Mouse (Mus musculus) ES-E14 (cell line): ENCODE results near the gene Prss36. TPM values are rescaled to one million over a fixed set of nuclear protein-coding genes. Genes with fewer than 3 reads are reported as not detected.
A peak's percentile ranks its signal among the peaks of the same experiment; 100 is the strongest.

Source experiments
- DNase-seq: peaks from one replicate; pipeline ENCODE4 v3.0.0-alpha.2; 2013; ENCODE audit warnings: low read depth, low spot score
- H3K27ac ChIP-seq: 2 replicates; pipeline ENCODE4 v1.5.1; 2012; ENCODE audit warnings: low read depth, mild to moderate bottlenecking, low read length, moderate library complexity, mixed read lengths; ENCODE audit not compliant: poor library complexity, insufficient read depth, severe bottlenecking
- H3K36me3 ChIP-seq: 2 replicates; pipeline ENCODE4 v1.6.1; 2012; ENCODE audit warnings: mild to moderate bottlenecking, low read length, moderate library complexity, mixed read lengths; ENCODE audit not compliant: control insufficient read depth, poor library complexity, insufficient read depth, severe bottlenecking
- H3K4me1 ChIP-seq, 2 experiments: fragments of 150-350 bp in 1 of 2; sonication (generic) in 1 of 2; 2 replicates each; pipeline ENCODE4 v1.6.1; 2012; ENCODE audit warnings: low read length in 2 of 2, mild to moderate bottlenecking in 1 of 2, mixed read lengths in 1 of 2; ENCODE audit not compliant: control insufficient read depth in 2 of 2, insufficient read depth in 2 of 2, poor library complexity in 1 of 2
- H3K4me3 ChIP-seq, 2 experiments: fragments of 150-350 bp in 1 of 2; sonication (generic) in 1 of 2; 2 replicates each; pipeline ENCODE4 v1.5.1; 2012; ENCODE audit warnings: low read length in 2 of 2, low read depth in 1 of 2, mild to moderate bottlenecking in 1 of 2, mixed read lengths in 1 of 2; ENCODE audit not compliant: insufficient read depth in 1 of 2, poor library complexity in 1 of 2, severe bottlenecking in 1 of 2
- H3K9ac ChIP-seq: 2 replicates; pipeline ENCODE4 v1.6.1; 2012; ENCODE audit warnings: low read depth, mild to moderate bottlenecking, low read length, mixed read lengths; ENCODE audit not compliant: poor library complexity, insufficient read depth, severe bottlenecking
- H3K9me3 ChIP-seq: fragments of 150-350 bp; sonication (generic); 2 replicates; pipeline ENCODE4 v1.6.1; 2012; ENCODE audit warnings: low read depth, mild to moderate bottlenecking, low read length; ENCODE audit not compliant: control insufficient read depth, insufficient read depth
- CHD2 ChIP-seq: IDR thresholded peaks from 2 replicates; pipeline ENCODE4 v1.6.1; 2014; ENCODE audit warnings: mild to moderate bottlenecking, low read depth, low read length, inconsistent platforms
- HCFC1 ChIP-seq: IDR thresholded peaks from 2 replicates; pipeline ENCODE4 v1.6.1; 2012; ENCODE audit warnings: low read length, inconsistent platforms, borderline replicate concordance; ENCODE audit not compliant: insufficient read depth
- MAFK ChIP-seq: IDR thresholded peaks from 2 replicates; pipeline ENCODE4 v1.6.1; 2014; ENCODE audit warnings: mild to moderate bottlenecking, low read depth, low read length, inconsistent platforms; ENCODE audit not compliant: insufficient read depth
- ZC3H11A ChIP-seq: IDR thresholded peaks from 2 replicates; pipeline ENCODE4 v1.6.1; 2012; ENCODE audit warnings: low read depth, mild to moderate bottlenecking, inconsistent platforms, low read length, borderline replicate concordance
- ZNF384 ChIP-seq: IDR thresholded peaks from 2 replicates; pipeline ENCODE4 v1.6.1; 2012; ENCODE audit warnings: low read depth, low read length, inconsistent platforms
- in situ Hi-C, 2 experiments: fragments of 600-800 bp; cut with MboI; formaldehyde crosslinking; loops; one replicate each; pipeline ENCODE4 v1.15.1; 2025; ENCODE audit warnings: low sequenced_read_pairs in 2 of 2, inconsistent platforms in 1 of 2; ENCODE audit not compliant: unreplicated experiment in 2 of 2
- total RNA-seq: library from RNA; depleted of rRNA; stranded (reverse); fragments of 300-350 nt; gene quantifications from 2 replicates; pipeline ENCODE4 v1.2.3, GENCODE M21; 2012

The Prss36 gene
- total RNA-seq, 1 experiment: 15.3 TPM

DNA sequence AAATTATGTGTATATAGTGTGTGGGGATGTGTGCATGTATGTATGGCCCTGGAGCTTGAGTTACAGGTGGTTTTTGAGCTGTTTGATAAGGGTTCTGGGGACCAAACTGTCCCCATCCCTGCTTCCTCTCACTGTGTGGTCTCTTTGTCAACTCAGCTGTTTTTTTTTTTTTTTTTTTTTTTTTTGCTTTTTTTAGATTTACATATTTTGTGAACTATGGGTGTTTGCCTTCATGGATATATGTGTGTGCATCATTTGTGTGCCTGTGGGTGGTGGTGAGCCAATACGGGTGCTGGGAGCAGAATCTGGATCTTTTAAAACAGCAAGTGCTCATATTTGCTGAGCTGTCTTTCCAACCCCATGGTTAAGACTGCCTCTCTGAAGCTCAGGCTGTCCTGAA, 42.4 kb upstream of the Prss36 start:
- H3K9me3 ChIP-seq: no peaks in the 10 kb centered on the region
- DNase-seq: no peak
- no peak overlapping the region for H3K9ac ChIP-seq
- no peak overlapping the region for H3K4me3 ChIP-seq
- H3K27ac ChIP-seq: no peak overlapping the region
- no peaks in the 10 kb centered on the region; a peak in 1 of 4 replicates for H3K4me1 ChIP-seq
- in situ Hi-C loops: loop anchor here in 1 of 2 experiments (10.0 kb wide), 1 partner anchor 464 kb away; no protein-coding TSS in a partner anchor
- TF ChIP-seq MAFK (peak; percentile 81), HCFC1 (no peak), ZNF384 (peak; percentile 82)
- peaks cover 23% of the 10 kb centered on the region; the same call in 1 of the 2 replicates for H3K36me3 ChIP-seq

DNA sequence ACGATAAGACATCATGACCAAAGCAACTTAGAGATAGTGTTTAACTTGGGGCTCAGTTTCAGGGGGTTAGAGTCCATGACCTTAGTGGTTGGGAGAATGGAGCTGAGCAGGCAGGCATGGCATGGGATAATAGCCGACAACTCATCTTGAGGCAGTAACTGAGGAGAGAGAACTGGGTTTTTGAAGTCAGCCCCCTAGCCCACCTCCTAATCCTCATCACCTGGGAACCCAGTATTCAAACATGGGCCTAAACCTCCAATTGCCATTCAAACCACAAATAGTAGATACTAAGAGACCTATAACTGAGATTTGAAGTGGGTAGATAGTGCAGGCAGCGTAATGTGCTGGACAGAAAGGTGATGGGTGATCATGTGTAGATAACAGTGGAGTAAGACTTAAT, 34.1 kb upstream of the Prss36 start:
- no peak for DNase-seq
- no peak overlapping the region for H3K4me3 ChIP-seq

DNA sequence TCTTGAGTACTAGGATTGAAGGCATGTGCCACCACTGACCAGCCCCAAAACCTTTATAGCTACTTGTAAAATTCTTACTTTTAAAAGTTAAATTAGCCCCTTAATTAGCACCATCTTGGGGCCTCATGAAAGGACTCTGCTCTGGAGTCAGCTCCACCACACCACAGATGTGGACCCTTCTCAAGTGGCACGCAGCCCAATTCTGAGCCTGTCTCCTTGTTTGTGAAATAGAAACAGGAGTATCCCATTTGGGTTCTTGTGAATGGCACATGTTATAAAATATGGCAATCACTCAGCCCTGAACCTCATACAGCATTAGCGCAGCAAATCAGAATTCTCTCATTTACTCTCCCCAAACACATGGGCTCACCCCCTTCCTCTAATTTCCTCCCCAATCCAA, 32.3 kb upstream of the Prss36 start:
- Histone ChIP-seq H3K9ac (no peak overlapping the region), H3K4me1 (no peaks in the 10 kb centered on the region), H3K27ac (no peak overlapping the region), H3K4me3 (no peak overlapping the region), H3K9me3 (no peaks in the 10 kb centered on the region), H3K36me3 (peaks cover 61% of the 10 kb centered on the region)
- in situ Hi-C loops: no loop called here
- no peak for DNase-seq
- TF ChIP-seq CHD2 (no peak), ZNF384 (no peak), HCFC1 (no peak), MAFK (no peak), ZC3H11A (no peak)

More for the DNA sequence above, 34.1 kb upstream of the Prss36 start:
- H3K27ac ChIP-seq: no peak overlapping the region
- H3K36me3 ChIP-seq: peaks cover 54% of the 10 kb centered on the region
- H3K9ac ChIP-seq: no peak overlapping the region
- in situ Hi-C loops: loop anchor here in 1 of 2 experiments (10.0 kb wide), 1 partner anchor 456 kb away; no protein-coding TSS in a partner anchor
- H3K4me1 ChIP-seq: no peaks in the 10 kb centered on the region
- no peaks in the 10 kb centered on the region for H3K9me3 ChIP-seq
- TF ChIP-seq ZC3H11A (no peak), HCFC1 (no peak), MAFK (no peak), CHD2 (no peak), ZNF384 (no peak)

DNA sequence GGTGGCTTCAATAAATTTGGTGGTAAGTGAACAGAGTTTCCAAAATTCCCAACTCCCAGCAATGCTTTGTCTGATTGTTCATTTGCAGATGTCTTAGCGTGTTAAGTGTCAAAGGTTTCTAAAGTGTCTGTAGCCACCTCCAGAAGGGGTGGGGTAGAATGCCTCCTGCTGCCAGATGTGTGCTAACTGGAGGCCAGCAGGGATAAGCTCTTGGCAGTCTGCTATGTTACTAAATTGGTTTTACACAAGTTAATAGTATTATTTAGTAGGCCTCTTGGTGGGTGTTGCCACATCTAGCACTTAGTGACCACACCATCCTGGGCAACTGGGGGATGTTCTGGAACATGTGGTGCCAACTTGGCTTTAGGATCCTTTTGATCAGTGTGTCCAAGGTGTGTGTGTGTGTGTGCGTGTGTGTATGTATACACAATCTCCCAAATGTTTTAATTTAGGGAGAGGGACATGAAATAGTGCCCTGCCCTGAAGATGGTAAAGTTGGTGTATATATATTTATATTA, 27.9 kb upstream of the Prss36 start:
- Histone ChIP-seq H3K9ac (no peak overlapping the region), H3K4me1 (peaks cover 0 to 5% of the 10 kb centered on the region in 2 experiments; a peak in 2 of 4 replicates), H3K4me3 (no peak overlapping the region), H3K27ac (no peak overlapping the region), H3K36me3 (peaks cover 60% of the 10 kb centered on the region), H3K9me3 (no peaks in the 10 kb centered on the region)
- TF ChIP-seq ZNF384 (no peak), MAFK (no peak), HCFC1 (no peak), ZC3H11A (no peak), CHD2 (no peak)
- in situ Hi-C loops: no loop called here
- no peak for DNase-seq
